ENCODE assay signal across 9 mouse cellular contexts in the genomic region with DNA sequence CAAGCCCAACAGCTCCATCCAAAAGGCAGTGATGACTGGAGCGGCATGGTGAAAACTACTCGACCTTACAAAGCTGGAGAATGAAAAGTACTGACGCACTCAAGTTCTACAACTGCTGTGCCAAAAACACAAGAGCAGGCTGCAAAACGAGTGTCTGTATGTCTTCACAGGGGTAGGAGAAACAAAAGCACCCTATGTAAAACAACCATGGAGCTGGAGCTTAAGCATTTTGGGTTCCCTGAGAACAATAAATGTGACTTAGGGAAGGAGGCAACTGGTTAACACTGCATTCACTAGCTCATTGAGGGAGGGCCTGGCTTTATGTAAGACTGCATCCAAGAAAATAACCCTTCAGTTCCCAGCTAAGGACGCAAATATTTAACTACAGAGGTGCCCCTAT.
DNase-seq lines count a peak whose midpoint lies in the region; ATAC-seq lines count a peak whose summit lies in the region.
"Had no signal": no experiment of that assay in that cellular context is flagged by ENCODE, and none has a peak within 500 bp of the region (broad histone marks: within the 10 kb centered on the region; RNA-seq: fewer than 3 reads in every experiment).

No protein-coding gene starts in this region.

- no peaks in the 10 kb centered on the region for H3K36me3 ChIP-seq in erythroblast, embryonic 14.5 days (ENCODE audit: control insufficient read depth)
- no peaks in the 10 kb centered on the region for H3K36me3 ChIP-seq in megakaryocyte, embryonic 14.5 days (replicated peaks; ENCODE audit: low read length)
- H3K36me3 ChIP-seq in liver, embryonic 13.5 days = no peaks in the 10 kb centered on the region

- peaks cover 67% of the 10 kb centered on the region for H3K27me3 ChIP-seq in erythroblast, embryonic 14.5 days (ENCODE audit: control insufficient read depth)
- peaks cover 13% of the 10 kb centered on the region for H3K27me3 ChIP-seq in megakaryocyte, embryonic 14.5 days (replicated peaks)
- peaks cover 66% of the 10 kb centered on the region for H3K27me3 ChIP-seq in liver, embryonic 13.5 days

- H3K9me3 ChIP-seq in erythroblast, embryonic 14.5 days (ENCODE audit: control insufficient read depth, low read length) = no peaks in the 10 kb centered on the region
- H3K9me3 ChIP-seq in megakaryocyte, embryonic 14.5 days = no peaks in the 10 kb centered on the region
- H3K9me3 ChIP-seq in liver, embryonic 13.5 days (replicated peaks) = no peaks in the 10 kb centered on the region

- 0 out of 2 replicates have a peak overlapping the region, but pooled peaks have one; percentile 22 for H3K9ac ChIP-seq in liver, embryonic 13.5 days

- 38% methylated on average over 5 of the region's 5 CpGs for WGBS in liver, embryonic 13.5 days (ENCODE audit: insufficient replicate concordance)

- peaks cover 4% of the 10 kb centered on the region for H3K4me1 ChIP-seq in erythroblast, embryonic 14.5 days (ENCODE audit: control insufficient read depth)
- peaks cover 61% of the 10 kb centered on the region for H3K4me1 ChIP-seq in megakaryocyte, embryonic 14.5 days
- H3K4me1 ChIP-seq in liver, embryonic 13.5 days (replicated peaks) = peaks cover 23% of the 10 kb centered on the region

- no peak for ATAC-seq in erythroblast, adult 5-6 weeks (replicated peaks; ENCODE audit: low FRiP score, poor library complexity, severe bottlenecking)
- no peak for ATAC-seq in megakaryocyte, adult 5-6 weeks (ENCODE audit: poor library complexity, severe bottlenecking)
- ATAC-seq in liver, embryonic 13.5 days (ENCODE audit: low read depth) = no peak
- ATAC-seq: activated CD4-positive, CD25-positive, alpha-beta regulatory T cell, adult 4 months had no signal

- DNase-seq in liver, embryonic 13.5 days = no peak
- DNase-seq in retina, postnatal 1 day = no peak
- DNase-seq in yolk sac, embryonic 10.5 days (ENCODE audit: low spot score) = no peak
- DNase-seq in cerebellum, postnatal 36 days = no peak

- no peak overlapping the region for H3K27ac ChIP-seq in liver, embryonic 13.5 days

- peak overlapping the region; percentile 33 for H3K4me2 ChIP-seq in liver, embryonic 13.5 days

- peak overlapping the region; percentile 20 for H3K4me3 ChIP-seq in erythroblast, embryonic 14.5 days (replicated peaks)
- peak overlapping the region; percentile 80 for H3K4me3 ChIP-seq in megakaryocyte, embryonic 14.5 days (replicated peaks)
- H3K4me3 ChIP-seq in liver, embryonic 13.5 days (replicated peaks) = peak overlapping the region; percentile 25

Comparison
In these comparisons a context has a peak if more than half of its experiments do, and no peak if none do; other contexts are left out.
1. H3K4me3 ChIP-seq: peak in every context shown above with its lines; median percentile 80 in megakaryocyte, embryonic 14.5 days; 25 in liver, embryonic 13.5 days; 20 in erythroblast, embryonic 14.5 days.